Mouse (Mus musculus) NIH3T3 (cell line): ENCODE data around the gene Slc4a8.
A peak's percentile ranks its signal among the peaks of the same experiment; 100 is the strongest.

Source experiments
- DNase-seq: peaks from one replicate; pipeline ENCODE4 v3.0.0-alpha.2; 2012; ENCODE audit warnings: low read depth

Gene Slc4a8

DNA sequence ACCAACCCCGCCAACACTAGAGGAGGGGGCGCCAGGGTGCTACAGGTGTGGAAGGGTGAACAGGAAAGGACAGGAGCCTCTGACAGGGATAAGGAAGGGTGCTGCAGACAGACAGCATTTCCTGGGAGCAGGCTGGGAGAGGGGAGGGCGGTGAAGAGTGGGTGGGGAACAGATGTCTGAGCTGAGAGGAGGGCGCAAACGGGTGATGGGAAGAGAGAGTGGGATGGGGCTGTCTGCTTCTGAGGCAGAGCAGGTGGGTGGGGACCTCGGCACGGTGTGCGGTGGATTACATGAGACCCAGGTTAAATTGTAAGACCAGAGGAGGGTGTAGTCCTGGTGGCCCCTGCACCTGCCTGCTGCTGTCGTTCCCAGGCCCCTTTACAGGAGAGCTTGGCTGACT is 68.2 kb downstream of the Slc4a8 start:
- DNase-seq: no peak

DNA sequence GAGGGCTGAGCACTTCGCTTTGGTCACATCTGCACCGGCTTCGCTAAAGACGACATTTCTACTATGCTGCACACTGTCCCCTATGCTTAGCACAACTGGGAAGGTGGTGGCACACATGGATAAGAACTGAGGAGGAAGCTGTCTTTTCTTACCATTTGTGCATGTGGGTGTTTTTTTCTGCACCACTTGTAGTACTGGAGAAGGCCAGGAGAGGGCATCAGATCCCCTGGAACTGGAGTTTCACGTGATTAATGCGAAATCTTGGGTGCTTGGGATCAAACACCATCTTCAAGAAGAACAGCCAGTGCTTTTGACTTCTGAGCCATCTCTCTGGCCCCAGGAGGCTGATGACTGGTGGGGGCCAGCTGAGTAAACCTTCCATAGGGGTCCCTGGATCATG is 69.1 kb downstream of the Slc4a8 start:
- DNase-seq: peak; percentile 45

- no peak for DNase-seq
Observed at GRCm38 (mm10) chr15:100832144-100832543, 70.6 kb downstream of the Slc4a8 start.

GRCm38 (mm10) chr15:100832784-100833183 is 71.2 kb downstream of the Slc4a8 start:
- DNase-seq: peak; percentile 15

GRCm38 (mm10) chr15:100836729-100837128 is 75.2 kb downstream of the Slc4a8 start:
- DNase-seq: no peak

GRCm38 (mm10) chr15:100838607-100839207 is 77.2 kb downstream of the Slc4a8 start:
- peak; percentile 50 for DNase-seq

GRCm38 (mm10) chr15:100844336-100844735 is 82.8 kb downstream of the Slc4a8 start:
- DNase-seq: peak; percentile 54

DNA sequence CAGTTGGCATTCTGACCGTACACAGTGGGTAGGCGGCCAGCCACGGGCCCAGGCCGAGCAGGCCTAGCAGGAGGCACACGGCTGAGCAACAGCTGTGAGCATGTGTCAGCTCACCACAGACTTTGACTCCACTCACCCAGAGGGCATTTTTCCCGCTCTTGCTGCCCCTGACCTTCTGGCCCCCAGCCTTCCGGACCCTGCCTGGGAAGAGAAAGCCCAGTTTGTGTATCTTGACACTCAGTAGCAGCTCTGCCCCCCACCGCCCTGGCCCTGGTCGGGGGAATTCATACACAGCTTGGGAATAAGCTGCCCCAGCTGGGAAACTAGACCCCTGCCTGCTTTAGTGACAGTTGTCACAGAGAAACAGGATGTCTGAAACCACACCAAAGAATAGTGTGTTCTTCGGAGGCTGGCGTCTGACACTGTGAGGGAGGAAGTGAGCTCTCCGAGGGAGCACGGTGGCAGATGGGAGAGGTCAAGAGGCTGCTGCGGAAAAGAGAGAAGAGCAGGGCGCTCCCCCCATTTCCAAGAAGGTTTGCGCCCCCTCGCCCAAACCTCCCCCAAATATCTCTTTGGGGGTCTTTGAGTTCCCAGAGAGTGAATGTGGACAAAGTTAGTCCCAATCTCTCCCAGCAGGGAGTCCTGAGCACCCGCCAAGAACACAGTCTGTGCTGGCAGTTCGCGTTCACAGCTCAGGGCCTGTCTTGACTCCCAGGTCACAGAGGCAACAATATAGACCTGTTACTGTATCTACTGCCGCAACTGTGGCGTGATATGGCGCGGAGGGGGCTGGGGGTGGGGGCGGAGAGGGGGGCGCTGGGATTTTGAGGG is 83.7 kb downstream of the Slc4a8 start:
- DNase-seq: no peak

- no peak for DNase-seq
Observed at GRCm38 (mm10) chr15:100847193-100847592, 85.6 kb downstream of the Slc4a8 start.

- no peak for DNase-seq
Observed at GRCm38 (mm10) chr15:100857586-100857985, 96.0 kb downstream of the Slc4a8 start.

DNA sequence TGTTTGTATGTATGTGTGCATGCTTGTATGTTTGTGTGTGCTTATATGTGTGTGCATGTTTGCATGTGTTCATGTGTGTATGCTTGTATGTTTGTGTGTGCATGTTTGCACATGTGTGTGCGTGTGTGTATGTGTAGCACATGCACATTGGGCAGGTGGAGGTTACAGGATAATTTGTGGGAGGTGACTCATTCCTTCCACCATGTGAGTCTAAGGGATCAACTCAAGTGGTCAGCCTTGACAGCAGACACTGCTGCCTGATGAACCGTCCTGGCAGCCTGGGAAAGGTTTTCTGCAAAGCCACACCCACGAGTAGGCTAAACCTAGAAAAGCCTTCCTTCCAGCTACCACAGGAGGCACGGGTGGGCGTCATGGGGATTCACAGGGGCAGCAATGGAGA is 99.3 kb downstream of the Slc4a8 start:
- DNase-seq: no peak

GRCm38 (mm10) chr15:100865556-100865955 is 104.0 kb downstream of the Slc4a8 start:
- DNase-seq: peak; percentile 22

- no peak for DNase-seq
Observed at GRCm38 (mm10) chr15:100869558-100869957, 108.0 kb downstream of the Slc4a8 start, which contains the start of gene Scn8a. TSS of gene Scn8a (plus strand) at chr15:100869858.

DNA sequence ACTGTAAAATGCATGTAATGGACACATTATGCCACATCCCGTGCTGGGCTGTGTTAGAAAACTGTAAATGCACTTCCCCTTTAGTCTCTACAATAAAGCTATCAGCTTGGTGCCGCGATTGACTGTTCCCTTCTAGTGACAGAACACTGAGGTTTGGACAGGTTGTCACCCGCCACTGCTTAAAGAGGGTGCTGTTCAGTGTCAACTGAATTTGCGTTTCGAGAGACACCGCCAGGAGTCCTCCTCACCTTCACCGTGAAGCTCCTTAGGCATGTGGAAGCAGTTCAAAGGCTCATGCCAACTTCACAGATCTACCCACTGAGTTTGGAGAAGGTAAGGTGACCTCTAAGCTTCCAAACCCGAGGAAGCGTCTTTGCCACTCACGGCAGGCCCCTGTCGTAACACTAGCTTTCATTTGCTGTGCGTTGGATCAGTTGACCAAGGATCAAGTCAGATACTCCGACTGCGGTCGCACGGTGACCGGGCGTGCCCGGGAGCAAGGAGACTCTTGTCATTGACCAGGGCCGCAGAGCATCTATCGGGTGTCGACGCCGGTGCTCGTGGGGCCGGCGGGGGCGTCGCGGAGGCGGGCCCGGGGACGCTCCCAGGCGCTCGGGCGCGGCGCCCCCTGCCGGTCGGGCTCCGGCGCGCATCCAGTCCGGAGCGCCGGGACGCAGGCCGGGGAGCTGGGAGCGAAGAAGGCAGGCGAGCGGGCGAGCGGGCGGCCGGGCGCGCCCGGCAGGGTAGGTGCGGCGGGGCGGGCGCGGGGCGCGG is 108.6 kb downstream of the Slc4a8 start:
- no peak for DNase-seq

DNA sequence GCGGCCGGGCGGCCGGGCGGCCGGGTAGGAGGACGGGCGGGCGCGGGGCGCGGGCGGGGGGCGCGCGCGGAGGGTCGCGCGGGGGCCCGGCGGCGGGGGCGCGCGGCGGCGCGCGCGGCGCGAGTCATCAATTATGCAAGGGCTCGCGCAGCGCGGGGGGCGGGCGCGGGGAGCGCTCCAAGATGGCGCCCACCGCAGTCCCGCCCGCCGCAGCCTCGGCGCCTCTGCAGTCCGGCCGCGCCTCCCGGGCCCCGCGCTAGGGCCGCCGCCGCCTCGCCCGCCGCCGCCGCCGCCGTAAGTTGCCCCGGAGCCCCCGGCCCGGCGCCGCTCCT is 109.2 kb downstream of the Slc4a8 start:
- DNase-seq: no peak

DNA sequence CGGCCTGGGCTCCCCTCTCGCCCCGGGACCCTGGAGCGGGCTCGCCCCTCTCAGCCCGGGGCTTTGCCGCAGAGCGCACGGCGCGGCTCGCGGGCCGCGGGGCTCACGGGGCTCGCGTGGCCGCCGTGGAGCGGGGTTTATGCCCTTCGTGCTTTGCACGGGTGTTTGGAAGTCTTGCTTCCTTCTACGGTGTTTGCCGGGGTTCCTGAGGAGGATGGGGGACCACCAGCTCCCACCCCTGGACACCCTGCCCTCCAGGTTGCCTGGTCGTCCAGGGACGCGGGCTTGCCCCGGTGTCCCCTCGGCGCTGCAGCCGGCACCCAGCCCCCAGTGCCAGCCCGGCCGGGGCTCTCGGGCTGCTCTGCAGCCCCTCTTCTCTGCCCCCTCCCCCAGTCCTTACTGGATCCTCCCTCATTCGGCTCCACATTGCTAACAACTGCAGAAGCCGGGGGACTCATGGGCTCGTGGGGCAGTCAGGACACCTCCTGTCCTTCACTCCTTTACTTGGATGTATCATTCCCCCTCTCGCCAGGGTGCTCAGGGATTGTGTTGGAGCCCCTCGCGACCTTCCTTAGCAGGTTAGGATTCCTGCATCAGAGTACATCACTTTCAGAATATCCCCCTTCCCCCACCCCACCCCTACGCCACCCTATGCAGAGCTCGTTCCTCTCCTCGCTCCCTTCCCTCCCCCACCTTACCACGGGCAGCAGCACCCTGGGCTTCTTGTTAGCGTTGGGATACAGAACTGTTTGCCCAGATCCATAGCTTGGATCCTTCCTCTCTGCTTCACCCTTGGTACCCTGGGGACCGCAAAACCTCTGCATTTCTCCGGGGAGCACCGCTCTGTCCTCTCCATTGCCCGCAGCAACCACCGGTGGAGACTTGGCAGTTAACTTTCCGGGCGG is 109.8 kb downstream of the Slc4a8 start:
- no peak for DNase-seq

- DNase-seq: peak; percentile 60
Observed at GRCm38 (mm10) chr15:100873155-100873554, 111.6 kb downstream of the Slc4a8 start.
